Mouse (Mus musculus): ENCODE results near the gene Klrb1c. TPM values are rescaled to one million over a fixed set of nuclear protein-coding genes. Genes with fewer than 3 reads are reported as not detected.

The Klrb1c gene
- polyA plus RNA-seq, 1 experiment, result not detected

DNA sequence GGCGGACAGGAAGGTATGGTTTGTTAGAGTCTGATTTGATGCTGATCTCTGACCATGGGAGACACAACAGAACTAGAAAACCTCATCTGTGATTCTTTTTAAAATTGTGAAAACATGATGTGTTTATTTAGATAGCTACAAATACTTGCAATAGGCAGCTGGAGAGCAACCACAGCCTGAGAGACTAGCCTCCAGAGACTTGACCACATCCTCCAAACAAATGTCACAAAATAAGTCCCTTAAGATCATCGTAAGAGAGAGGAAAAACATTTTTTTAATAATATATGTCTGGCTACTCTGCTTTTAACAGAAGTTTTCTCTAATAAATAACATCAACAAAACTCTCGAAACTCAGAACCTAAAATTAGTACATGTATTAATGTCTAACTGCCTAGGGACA lies 57.0 kb downstream of the Klrb1c start:
- peaks cover 5% of the 10 kb centered on the region for H3K4me1 ChIP-seq (ENCODE audit: control insufficient read depth, insufficient read depth, low read length)
- H3K36me3 ChIP-seq (ENCODE audit: control insufficient read depth, insufficient read depth, low read length, poor library complexity, severe bottlenecking), result no peaks in the 10 kb centered on the region
- H3K27ac ChIP-seq (ENCODE audit: insufficient read depth, low read length), result no peak overlapping the region
- H3K4me3 ChIP-seq (ENCODE audit: low read depth, low read length), result no peak overlapping the region
- H3K9me3 ChIP-seq (replicated peaks; ENCODE audit: control insufficient read depth, insufficient read depth, low read length, poor library complexity, severe bottlenecking), result peaks cover 10% of the 10 kb centered on the region
- no peaks in the 10 kb centered on the region; the same call in 1 of the 2 replicates for H3K27me3 ChIP-seq (ENCODE audit: control insufficient read depth, insufficient read depth, low read length, poor library complexity, severe bottlenecking)
- H3K9ac ChIP-seq (ENCODE audit: low read depth, poor library complexity, severe bottlenecking), result no peak overlapping the region
- TF ChIP-seq POLR2A (IDR thresholded peaks at IDR 0.05; ENCODE audit: insufficient read depth, low read length) (no peak), CTCF (IDR thresholded peaks at IDR 0.05; ENCODE audit: low read depth, low read length) (no peak), EP300 (IDR thresholded peaks at IDR 0.05; ENCODE audit: insufficient read depth, low read depth, low read length) (no peak)

Other genes starting within 250 kb of the Klrb1c start
- gene A2ml1, start 207.6 kb downstream of the Klrb1c start, polyA plus RNA-seq (2011; ENCODE audit: insufficient read depth, insufficient read length, low read depth, missing spikeins), result not detected in 2 replicates
- not detected in 2 replicates for gene Klrb1a, start 165.7 kb downstream of the Klrb1c start, polyA plus RNA-seq (2011; ENCODE audit: insufficient read depth, insufficient read length, low read depth, missing spikeins)
- not detected in 2 replicates for gene Clec2h, start 126.8 kb downstream of the Klrb1c start, polyA plus RNA-seq (2011; ENCODE audit: insufficient read depth, insufficient read length, low read depth, missing spikeins)
- not detected in 2 replicates for gene Klrb1, start 66.2 kb downstream of the Klrb1c start, polyA plus RNA-seq (2011; ENCODE audit: insufficient read depth, insufficient read length, low read depth, missing spikeins)
- gene Gm44511, start 37.1 kb upstream of the Klrb1c start, polyA plus RNA-seq (2011; ENCODE audit: insufficient read depth, insufficient read length, low read depth, missing spikeins), result not detected in 2 replicates
- gene Klrb1b, start 37.1 kb upstream of the Klrb1c start, polyA plus RNA-seq (2011; ENCODE audit: insufficient read depth, insufficient read length, low read depth, missing spikeins), result not detected in 2 replicates
- not detected in 2 replicates for gene Clec2i, start 98.4 kb upstream of the Klrb1c start, polyA plus RNA-seq (2011; ENCODE audit: insufficient read depth, insufficient read length, low read depth, missing spikeins)
- gene BC035044, start 101.9 kb upstream of the Klrb1c start, polyA plus RNA-seq (2011; ENCODE audit: insufficient read depth, insufficient read length, low read depth, missing spikeins), result not detected in 2 replicates
- gene Clec2g, start 145.2 kb upstream of the Klrb1c start, polyA plus RNA-seq (2011; ENCODE audit: insufficient read depth, insufficient read length, low read depth, missing spikeins), result not detected in 2 replicates

All from ES-Bruce4 (cell line).